Mouse (Mus musculus): ENCODE measurements around the gene Gpr150.

The Gpr150 gene

GRCm38 (mm10) chr13:76056896-76057266, at the start of gene Gpr150:
Gpr150 (minus strand) TSS chr13:76056996.
- DNase-seq (ENCODE audit: low spot score) = no peak

GRCm38 (mm10) chr13:76101989-76102388, 45.2 kb upstream of the Gpr150 start:
- no peak for DNase-seq (ENCODE audit: low spot score)

DNA sequence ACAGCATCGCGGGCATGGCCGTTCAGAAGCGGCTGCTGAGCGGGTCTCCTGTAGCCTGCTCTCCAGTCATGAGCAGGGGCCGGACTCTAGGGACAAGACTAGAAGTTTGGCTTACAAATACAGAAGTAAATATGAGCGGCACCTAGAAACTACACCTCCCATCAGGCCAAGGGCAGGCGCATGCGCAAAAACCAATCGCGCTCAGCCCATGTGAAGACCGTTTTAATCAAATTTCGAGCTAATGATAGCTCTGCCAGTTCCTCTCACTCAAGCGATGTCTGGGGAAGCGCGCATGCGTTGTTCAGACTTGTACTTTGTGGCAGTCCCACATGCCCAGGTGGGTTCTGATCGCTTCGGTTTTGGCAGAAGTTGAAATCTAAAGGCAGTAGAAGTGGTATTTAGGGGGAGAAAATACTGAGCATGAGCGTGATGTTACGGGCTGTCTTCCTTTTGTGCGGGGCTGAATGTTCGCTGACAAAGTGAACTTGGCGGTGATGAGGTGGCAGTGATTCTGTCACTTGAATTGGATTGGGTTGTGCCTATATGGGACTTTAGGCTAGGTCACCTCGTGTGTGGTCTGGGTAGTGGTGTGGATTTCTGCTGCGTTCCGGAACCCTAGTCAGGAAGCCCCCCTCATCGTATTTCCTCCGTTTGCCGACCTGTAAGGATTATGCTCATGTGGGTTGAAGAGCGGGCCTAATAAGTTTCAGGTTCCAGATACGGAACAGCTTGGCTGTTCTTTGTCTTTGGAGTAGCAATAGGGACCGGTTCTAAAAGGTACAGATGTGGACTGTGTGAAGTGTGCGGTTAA, 41.9 kb upstream of the Gpr150 start, which contains the start of the genes Arsk and Ttc37:
TSS of gene Arsk (minus strand) at position 168 of the 811 bp plus-strand sequence.
TSS of gene Ttc37 (plus strand) at position 242 of the 811 bp plus-strand sequence.
- peak; percentile 81 for DNase-seq (ENCODE audit: low spot score)

- no peak for DNase-seq (ENCODE audit: low spot score)
Measured at GRCm38 (mm10) chr13:76098116-76098492, 41.3 kb upstream of the Gpr150 start.

- no peak for DNase-seq (ENCODE audit: low spot score)
Measured at GRCm38 (mm10) chr13:76074323-76074722, 17.5 kb upstream of the Gpr150 start.

- DNase-seq (ENCODE audit: low spot score) = no peak
Measured at GRCm38 (mm10) chr13:76064363-76064945, 7.7 kb upstream of the Gpr150 start.

- DNase-seq (ENCODE audit: low spot score) = no peak
Measured at GRCm38 (mm10) chr13:76063548-76063947, 6.8 kb upstream of the Gpr150 start.

- no peak for DNase-seq (ENCODE audit: low spot score)
Measured at GRCm38 (mm10) chr13:76062569-76062968, 5.8 kb upstream of the Gpr150 start.

DNA sequence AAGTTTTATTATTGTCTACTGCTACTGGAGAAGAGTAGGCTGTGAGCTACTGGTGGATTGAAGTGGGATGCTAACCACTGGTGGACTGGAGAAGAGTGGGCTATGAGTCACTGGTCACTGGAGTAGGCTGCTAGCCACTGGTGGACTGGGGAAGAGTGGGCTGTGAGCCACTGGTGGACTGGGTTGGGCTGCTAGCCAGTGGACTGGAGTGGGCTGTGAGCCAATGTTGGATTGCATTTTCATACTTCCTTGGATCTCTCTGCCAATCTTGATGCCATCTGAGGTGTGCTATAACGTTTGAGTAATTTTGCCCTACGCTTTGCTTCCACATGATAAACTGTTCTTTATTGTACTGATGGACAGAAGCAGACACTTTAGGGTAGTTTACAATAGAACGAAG, 5.3 kb upstream of the Gpr150 start:
- DNase-seq (ENCODE audit: low spot score) = no peak

DNA sequence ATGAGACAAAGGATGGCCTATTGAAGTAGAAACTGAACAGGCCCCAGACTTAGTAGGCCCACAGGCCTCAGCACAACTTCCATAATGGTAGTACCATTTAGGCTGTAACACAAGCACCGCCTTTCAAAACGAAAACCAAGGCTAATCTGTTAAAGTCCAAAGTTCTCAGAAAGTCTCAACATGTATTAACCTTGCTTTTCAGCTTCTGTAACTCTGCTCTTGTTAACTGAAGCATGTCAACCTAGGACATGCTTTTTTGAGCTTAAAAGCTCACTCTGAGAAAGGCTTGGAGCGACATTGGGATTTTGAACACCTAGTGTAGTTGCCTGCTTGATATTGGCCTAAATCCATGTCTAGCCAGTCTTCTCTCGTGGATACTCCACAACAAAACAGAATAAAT, 2.8 kb upstream of the Gpr150 start:
- DNase-seq (ENCODE audit: low spot score) = no peak

DNA sequence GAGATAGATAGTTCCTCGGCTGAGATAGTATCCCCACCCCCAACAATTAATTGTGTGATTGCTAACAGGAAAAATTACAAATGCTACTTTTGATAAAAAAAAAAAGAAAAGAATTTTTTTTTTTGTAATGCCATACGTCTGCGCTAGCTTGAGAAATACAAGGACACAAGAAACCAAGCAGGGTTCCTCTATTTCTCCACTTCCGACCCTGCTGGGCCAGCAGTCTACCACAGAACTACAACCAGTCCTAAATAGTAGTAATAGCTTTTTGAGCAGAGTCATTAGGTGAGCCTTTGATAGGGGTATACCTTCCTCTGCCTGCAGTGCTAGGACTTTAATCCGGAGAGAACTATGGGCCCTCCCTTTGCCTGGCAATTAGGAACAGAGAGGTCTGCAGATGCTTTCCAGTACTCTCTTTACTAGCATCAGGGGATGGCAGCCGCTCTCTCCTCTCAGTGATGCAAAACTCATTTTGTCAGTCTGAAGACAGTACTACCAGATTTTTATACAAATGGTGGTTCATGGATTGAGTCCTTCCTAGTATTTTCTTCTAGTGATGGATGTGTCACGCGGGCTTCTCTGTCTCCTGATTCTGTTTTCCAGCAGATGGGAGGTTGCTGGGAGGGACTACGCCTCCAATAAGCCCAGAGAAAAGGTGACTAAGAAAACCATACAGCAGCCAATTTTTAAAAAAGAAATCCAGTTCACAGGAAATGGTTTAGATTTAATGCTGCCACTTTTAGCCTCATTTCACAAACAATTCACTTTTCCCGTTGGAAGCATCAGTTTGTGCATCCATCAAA, 672 bp upstream of the Gpr150 start:
- no peak for DNase-seq (ENCODE audit: low spot score)

GRCm38 (mm10) chr13:76056261-76056724, 503 bp downstream of the Gpr150 start:
- DNase-seq (ENCODE audit: low spot score) = peak; percentile 13

- DNase-seq (ENCODE audit: low spot score) = no peak
Measured at GRCm38 (mm10) chr13:76055391-76056232, 1.2 kb downstream of the Gpr150 start.

- DNase-seq (ENCODE audit: low spot score) = no peak
Measured at GRCm38 (mm10) chr13:76044971-76045370, 11.8 kb downstream of the Gpr150 start.

GRCm38 (mm10) chr13:76042455-76042854, 14.3 kb downstream of the Gpr150 start:
- DNase-seq (ENCODE audit: low spot score) = no peak

- no peak for DNase-seq (ENCODE audit: low spot score)
Measured at GRCm38 (mm10) chr13:76024588-76024987, 32.2 kb downstream of the Gpr150 start.

GRCm38 (mm10) chr13:76021782-76022181, 35.0 kb downstream of the Gpr150 start:
- no peak for DNase-seq (ENCODE audit: low spot score)

DNA sequence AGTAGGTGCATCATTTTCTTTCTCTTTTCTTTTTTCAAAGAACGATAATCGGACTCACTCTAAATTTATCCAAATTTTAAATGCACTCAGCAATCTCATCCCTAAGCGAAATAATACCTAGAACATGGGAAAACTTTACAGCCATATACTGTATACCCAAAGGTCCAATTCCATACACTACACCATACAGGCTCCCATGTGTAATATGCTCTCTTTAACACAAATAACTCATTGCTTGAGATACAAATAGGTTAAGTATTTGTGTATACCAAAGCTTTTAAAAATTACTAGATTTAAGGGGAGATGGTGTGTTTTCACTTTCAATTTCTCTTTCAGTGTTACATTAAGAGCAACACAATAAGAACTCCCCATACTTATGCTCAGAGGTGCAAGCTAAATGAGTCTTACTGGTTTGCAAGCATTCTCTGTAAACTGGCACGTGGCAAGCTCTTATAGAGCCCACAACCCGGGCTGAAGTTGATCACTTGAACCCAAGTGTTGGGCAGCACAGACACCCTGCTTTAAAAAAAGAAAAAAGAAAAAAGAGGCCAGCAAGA, 37.9 kb downstream of the Gpr150 start:
- no peak for DNase-seq (ENCODE audit: low spot score)

DNA sequence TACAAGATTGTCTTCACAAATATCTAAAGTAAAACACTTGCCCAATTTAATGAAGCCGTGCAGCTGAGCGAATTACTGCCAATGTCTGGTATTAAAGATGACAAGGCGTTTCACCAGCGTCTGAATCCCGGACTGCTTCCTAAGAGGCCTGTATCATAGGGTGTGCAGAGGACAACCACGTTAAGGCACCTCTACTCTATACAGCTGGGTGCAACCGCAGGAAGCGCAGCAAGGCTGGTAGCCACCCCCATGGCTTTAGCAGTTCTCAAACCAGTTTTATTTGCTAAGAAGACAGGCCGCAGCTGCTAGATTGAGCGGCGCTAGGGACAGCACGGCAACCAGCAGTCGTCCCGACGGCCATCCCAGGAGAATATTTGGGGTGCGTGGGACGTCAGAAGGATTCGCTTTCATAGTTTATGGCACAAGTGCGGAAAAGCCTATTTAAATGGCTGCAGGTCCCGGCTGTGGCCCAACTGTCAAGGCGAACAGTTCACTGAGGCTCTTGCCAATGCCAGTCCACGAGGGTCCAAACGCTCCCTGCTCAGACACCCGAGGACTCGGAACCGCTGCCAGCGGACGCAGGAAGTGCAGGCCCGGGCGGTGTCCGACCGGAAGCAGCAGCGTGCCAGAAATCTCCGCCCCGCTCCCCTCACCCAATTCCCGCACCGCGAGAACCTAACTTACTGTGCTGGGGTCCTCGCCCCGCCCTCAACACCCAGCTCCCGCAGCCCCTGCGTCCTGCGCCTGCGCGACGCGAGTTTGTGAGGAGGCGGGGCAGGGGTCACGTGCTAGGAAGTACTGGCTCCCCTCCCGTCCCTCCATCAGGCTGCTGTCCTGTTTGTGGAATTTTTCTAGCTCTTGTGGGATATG, 38.6 kb downstream of the Gpr150 start, which contains the start of gene Rfesd:
TSS of gene Rfesd (minus strand) at position 746 of the 870 bp plus-strand sequence.
- peak; percentile 93 for DNase-seq (ENCODE audit: low spot score)

DNA sequence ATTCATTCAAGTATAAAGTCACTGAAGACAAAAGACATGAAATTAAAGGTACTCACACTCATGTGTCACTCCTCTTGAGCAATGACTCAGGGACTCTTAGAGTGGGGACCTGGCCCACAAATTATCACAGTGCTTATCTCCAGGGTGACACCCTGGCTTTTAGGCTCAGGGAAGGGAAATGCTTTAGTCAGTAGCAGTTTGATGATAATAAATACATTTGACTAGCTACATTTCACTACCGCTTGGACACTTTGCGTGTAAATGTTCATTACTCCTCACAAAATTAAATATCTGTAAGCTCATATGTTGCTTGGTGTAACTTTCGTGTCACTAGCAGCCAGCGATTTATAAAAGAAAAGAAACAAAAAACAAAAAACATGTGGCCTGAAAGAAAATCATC, 39.3 kb downstream of the Gpr150 start:
- DNase-seq (ENCODE audit: low spot score) = no peak
